Mouse (Mus musculus) brown adipose tissue, adult 24 weeks (tissue): ENCODE measurements around the gene Grap2. TPM values are rescaled to one million over a fixed set of nuclear protein-coding genes. Genes with fewer than 3 reads are reported as not detected.

Experiments
- H3K27ac ChIP-seq: fragments of 200-500 bp; replicated peaks from 2 replicates; pipeline ENCODE4 v1.5.1; 2012; ENCODE audit warnings: low read depth, mild to moderate bottlenecking, low read length
- H3K4me1 ChIP-seq: fragments of 200-500 bp; 2 replicates; pipeline ENCODE4 v1.6.1; 2012; ENCODE audit warnings: low read length, mixed read lengths; ENCODE audit not compliant: control insufficient read depth, insufficient read depth, insufficient read length
- H3K4me3 ChIP-seq: fragments of 200-500 bp; 2 replicates; pipeline ENCODE4 v1.5.1; 2012; ENCODE audit warnings: low read depth, mild to moderate bottlenecking, low read length, moderate library complexity; ENCODE audit not compliant: insufficient read depth
- polyA plus RNA-seq: library from polyadenylated mRNA; stranded (reverse); fragments of >200 nt; gene quantifications from 2 replicates; pipeline ENCODE4 v1.2.4, GENCODE M21; 2012; ENCODE audit not compliant: missing spikeins, insufficient read depth, insufficient read length

The Grap2 gene
- polyA plus RNA-seq, 1 experiment, result 0.71 TPM

- Histone ChIP-seq H3K27ac (no peak overlapping the region), H3K4me1 (no peaks in the 10 kb centered on the region), H3K4me3 (no peak overlapping the region)
Observed at GRCm38 (mm10) chr15:80559978-80560377, 12.4 kb upstream of the Grap2 start.

DNA sequence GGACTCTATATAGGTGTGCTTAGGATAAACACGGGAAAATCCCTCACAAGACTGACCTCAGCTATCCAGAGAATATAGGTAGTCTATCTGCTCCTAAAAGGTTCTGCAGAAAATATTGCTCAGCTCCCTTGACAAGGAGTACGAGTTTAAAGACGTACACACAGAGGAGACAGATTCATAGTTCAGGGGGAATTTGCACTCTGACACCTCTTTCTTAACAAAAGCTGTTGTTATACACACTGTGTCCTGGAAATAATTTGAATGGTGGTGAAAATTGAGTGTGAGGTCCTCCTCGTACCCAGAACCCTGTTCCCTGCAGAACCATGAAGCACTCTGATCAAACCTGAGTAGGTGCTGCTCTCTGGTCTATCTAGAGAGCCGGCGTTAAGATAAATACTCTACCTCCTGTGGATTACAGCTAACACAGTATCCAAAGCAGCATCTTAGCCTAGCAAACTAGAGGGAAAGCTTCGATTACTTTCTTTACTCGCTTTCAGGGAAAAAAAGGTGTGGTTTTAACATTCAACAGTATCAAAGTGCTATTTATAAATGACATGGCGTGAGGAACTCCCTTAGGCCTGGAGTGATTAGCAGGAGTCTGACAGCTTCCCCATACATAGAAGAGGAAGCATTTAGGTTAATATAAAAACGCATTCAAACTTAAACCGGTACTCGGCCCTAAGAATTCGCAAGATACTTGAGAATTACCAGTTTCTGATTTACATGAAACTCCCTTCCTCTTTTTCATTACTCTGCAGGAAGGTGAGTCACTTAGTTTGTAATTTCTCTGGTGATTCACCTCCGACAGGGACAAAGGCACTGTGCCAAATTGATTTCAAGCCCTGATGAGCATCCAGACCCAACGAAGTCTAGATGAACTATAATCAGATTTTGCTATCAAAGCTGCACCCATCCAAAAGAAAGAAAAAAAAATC, 11.5 kb upstream of the Grap2 start:
- Histone ChIP-seq H3K4me3 (no peak overlapping the region), H3K4me1 (no peaks in the 10 kb centered on the region), H3K27ac (no peak overlapping the region)

- H3K4me3 ChIP-seq, result no peak overlapping the region
- H3K4me1 ChIP-seq, result no peaks in the 10 kb centered on the region
- H3K27ac ChIP-seq, result no peak overlapping the region
Observed at GRCm38 (mm10) chr15:80562446-80562845, 9.9 kb upstream of the Grap2 start.

DNA sequence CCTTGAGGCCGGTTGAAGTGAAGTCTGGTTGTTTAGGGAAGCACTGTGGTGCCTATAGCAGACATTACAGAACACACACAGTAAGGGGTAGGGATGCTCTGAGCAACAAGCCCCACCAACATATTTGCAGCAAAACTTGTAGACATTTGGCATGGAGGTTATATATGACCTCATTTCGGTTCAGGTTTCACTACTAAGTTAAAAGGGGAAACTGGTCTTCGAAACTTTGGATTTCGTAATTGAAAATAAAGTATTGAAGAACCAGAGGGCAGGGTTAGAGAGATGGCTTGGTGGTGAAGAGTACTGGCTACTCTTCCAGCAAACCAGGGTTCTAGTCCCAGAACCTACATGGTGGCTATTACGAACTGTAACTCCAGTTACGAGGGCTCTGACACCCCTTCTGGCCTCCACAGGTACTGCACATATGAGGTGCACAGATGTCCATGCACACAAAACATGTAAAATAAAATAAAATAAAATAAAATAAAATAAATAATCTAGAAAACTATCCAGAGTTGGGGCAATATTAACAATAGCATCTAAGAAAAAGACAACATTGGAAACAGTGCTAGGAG, 8.7 kb upstream of the Grap2 start:
- Histone ChIP-seq H3K4me1 (no peaks in the 10 kb centered on the region), H3K4me3 (no peak overlapping the region), H3K27ac (no peak overlapping the region)

- Histone ChIP-seq H3K4me1 (no peaks in the 10 kb centered on the region), H3K4me3 (no peak within 1 kb of the TSS), H3K27ac (no peak within 1 kb of the TSS)
Observed at GRCm38 (mm10) chr15:80565106-80565665, 7.2 kb upstream of the Grap2 start, which contains the start of gene Enthd1. Enthd1 (minus strand) TSS chr15:80565156.

DNA sequence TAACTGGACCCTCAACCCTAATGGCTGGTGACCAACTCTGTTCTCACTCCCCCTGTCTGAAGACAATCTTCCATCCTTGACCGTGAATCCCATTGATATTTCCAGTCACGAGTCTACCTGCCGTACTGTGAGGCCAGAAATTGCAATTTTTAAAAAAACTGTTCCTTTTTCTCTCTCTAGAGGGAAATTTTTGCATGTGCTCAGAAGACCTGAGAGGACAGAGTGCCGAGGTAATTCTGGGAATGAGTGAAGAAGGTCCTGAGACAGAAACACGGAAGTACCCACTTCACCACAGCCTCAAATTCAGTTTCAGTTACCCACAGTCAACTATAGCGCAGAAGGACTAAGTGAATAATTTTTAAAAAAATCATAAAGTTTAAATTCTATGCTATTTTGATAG, 5.7 kb upstream of the Grap2 start:
- Histone ChIP-seq H3K4me3 (no peak overlapping the region), H3K4me1 (no peaks in the 10 kb centered on the region), H3K27ac (no peak overlapping the region)

- H3K27ac ChIP-seq, result no peak overlapping the region
- H3K4me3 ChIP-seq, result no peak overlapping the region
- H3K4me1 ChIP-seq, result no peaks in the 10 kb centered on the region
Observed at GRCm38 (mm10) chr15:80567139-80567538, 5.3 kb upstream of the Grap2 start.

DNA sequence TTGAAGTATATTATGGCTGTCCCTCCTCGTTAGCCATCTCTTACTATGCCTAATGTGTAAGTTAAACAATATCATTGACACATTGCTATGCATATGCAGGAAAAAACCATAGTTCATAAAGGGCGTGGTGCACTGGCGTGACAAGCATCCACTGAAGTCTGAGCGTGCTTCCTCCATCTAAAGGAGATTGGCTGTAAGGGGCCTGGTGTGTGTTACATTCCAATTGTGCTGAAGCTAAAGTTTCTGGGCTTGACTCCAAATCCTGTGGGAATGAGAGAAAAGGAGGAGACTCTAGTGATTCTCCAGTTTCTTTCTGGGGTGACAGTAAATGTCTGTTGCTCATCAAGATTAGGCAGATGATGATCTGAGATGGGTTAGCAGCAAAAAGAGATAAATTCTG, 4.7 kb upstream of the Grap2 start:
- Histone ChIP-seq H3K27ac (no peak overlapping the region), H3K4me3 (no peak overlapping the region), H3K4me1 (no peaks in the 10 kb centered on the region)

DNA sequence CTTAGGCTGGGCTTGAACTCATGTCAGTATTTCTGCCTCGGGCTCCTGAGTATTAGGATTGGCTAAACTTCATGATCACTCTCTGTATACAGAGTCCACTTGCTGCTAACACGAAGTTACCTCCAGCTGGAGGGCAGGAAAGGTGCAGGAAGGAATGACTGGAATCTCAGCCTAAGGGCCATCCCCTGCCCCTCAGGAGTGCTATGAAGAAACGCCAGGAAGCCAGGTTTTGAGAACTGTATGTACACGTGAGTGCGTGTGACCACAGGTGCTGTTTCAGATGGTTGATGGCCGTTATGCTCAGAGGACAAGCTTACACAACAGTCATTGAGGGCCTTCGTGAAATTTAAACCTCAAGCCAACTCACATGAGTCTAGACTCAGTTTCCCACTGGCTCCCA, 3.2 kb upstream of the Grap2 start:
- no peaks in the 10 kb centered on the region for H3K4me1 ChIP-seq
- no peak overlapping the region for H3K27ac ChIP-seq
- no peak overlapping the region for H3K4me3 ChIP-seq

DNA sequence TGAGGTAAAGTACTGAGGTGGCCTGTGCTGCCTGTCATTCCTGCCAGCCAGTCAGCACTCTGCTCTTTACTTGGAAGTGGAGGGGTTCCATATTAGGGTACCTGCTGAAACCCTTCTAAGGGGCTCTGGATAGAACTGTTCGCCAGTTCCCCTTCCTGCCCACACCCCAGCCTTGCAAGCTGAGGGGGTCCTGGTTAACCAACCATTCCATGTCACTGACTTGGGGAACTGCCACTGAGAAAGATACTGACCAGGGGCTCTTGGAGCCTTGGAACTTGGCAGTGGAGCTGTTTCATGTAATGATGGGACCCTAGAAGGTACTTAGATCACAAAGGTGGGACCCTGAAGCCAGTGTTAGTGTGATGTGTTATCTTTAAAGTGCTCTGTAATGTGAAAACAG, 2.2 kb upstream of the Grap2 start:
- H3K4me1 ChIP-seq, result no peaks in the 10 kb centered on the region

DNA sequence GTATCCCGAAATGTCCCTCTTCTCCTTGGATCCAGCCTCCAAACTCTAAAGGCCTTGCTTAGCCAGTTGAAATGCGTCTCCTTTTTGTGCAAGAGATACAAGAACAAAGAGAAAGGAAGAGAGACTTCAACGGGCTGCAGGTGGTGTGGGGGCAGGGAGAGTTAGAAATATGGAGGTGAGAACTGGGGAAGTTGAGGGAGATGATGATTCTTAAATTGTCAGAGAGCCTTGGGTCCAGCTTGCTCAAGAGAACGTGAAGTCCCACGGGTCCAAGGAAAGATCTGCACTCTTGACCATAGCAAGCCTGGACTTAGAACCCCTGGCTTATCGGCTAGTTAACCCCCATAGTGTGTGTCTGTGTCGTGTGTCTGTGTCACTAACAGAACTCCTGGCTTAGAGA, 783 bp upstream of the Grap2 start:
- H3K4me1 ChIP-seq, result no peaks in the 10 kb centered on the region
- H3K27ac ChIP-seq, result no peak overlapping the region
- no peak overlapping the region for H3K4me3 ChIP-seq

More for the DNA sequence above, 2.2 kb upstream of the Grap2 start:
- Histone ChIP-seq H3K27ac (no peak overlapping the region), H3K4me3 (no peak overlapping the region)

- H3K4me3 ChIP-seq, result peak overlapping the region; percentile 13; the same call in 1 of the 2 replicates
- H3K27ac ChIP-seq, result no peak overlapping the region
- no peaks in the 10 kb centered on the region for H3K4me1 ChIP-seq
Observed at GRCm38 (mm10) chr15:80572811-80573520, 572 bp downstream of the Grap2 start.

DNA sequence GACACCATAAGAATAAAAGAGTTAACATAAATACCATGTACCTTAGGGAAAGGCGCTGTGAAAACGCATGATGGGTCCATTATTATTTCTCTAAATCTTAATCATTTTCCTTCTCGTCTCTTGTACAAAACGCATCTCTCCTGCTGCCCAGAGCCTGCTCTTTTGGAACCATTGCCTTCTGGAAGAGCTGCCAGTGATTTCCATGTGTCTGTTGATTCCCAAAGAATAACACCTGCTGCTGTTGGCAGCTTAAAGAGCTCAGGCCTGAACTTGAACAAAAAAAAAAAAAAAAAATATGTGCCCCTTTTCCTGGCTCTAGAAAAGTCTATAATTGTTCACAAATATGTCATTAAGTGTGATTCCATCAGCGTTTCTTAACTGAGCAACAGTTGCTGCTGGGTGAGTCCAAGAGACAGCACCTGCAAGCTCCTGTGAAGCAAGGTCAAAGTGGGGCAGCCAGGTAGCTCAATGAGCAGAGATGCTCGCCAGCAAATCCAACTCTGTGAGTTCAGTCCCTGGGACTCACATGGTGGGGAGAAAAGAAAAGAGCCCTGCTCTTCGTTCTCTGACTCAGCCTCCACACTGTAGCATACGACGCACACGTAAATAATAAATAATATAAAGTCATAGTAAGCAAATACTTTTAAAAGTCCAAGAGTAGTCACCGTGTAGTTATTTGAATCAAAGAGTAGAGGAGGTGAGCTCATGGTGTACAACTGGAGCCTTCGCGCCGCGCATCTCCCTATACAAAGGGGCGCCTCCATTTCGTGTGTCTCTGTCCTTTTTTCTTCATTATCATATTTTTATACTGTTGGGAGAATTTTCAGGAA, 2.0 kb downstream of the Grap2 start:
- no peak overlapping the region for H3K4me3 ChIP-seq
- no peak overlapping the region for H3K27ac ChIP-seq
- H3K4me1 ChIP-seq, result no peaks in the 10 kb centered on the region

- H3K4me1 ChIP-seq, result no peaks in the 10 kb centered on the region
- no peak overlapping the region for H3K27ac ChIP-seq
- H3K4me3 ChIP-seq, result no peak overlapping the region
Observed at GRCm38 (mm10) chr15:80575817-80576370, 3.5 kb downstream of the Grap2 start.
